Mouse (Mus musculus) ES-Bruce4 (cell line): Measurements from ENCODE around the gene S1pr4.

Experiments used
- CTCF ChIP-seq: IDR thresholded peaks from one replicate; pipeline ENCODE4 v1.8.1; 2011; ENCODE audit warnings: low read depth, low read length
- EP300 ChIP-seq: IDR thresholded peaks from 2 replicates; pipeline ENCODE4 v1.6.1; 2011; ENCODE audit warnings: low read depth, low read length; ENCODE audit not compliant: insufficient read depth
- POLR2A ChIP-seq: IDR thresholded peaks from one replicate; pipeline ENCODE4 v1.8.1; 2011; ENCODE audit warnings: low read length; ENCODE audit not compliant: insufficient read depth

DNA sequence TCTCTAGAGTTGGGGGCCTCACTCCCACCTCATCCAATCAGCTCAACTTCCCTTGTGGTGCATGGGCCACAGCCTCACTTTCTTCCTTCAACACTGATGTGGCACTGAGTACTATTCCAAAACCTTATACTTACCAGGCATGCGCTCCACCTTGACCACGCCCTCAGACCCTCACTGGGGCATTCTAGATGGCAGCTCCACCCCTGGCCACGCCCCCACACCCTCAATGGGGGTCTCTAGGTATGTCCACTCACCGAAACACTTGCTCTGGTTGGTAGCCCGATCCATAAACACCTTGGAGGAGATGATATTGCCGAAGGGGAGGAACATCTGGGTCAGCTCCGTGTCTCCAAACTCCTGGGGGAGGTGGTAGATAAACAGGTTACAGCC is 37.5 kb downstream of the S1pr4 start:
- TF ChIP-seq POLR2A (no peak), EP300 (no peak), CTCF (no peak)
